ENCODE assay signal across 9 mouse cellular contexts in the genomic region with DNA sequence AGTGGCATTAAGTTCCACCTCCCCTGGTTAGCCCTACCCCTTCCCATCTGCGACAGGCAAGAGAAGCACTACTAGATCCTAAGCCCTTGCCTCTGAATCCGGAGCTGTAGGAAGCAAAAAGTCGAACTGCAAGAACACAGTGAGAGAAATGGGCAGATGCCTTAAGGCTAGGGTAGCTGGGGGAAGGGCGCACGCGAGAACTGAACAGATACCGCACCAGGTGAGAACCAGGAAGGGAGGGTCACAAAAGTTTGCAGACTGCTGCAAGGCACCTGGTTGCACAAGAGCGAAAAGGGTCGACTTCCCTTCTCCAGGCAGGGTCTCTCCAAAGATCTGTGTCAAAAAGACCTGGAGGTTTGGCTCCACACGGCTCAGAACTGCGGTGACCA. TPM values are rescaled to one million over a fixed set of nuclear protein-coding genes. Genes with fewer than 3 reads are reported as not detected.
A peak's percentile ranks its signal among the peaks of the same experiment; 100 is the strongest.
DNase-seq lines count a peak whose midpoint lies in the region; ATAC-seq and TF ChIP-seq lines count a peak whose summit lies in the region.
"Had no signal": no experiment of that assay in that cellular context is flagged by ENCODE, and none has a peak within 500 bp of the region (broad histone marks: within the 10 kb centered on the region; RNA-seq: fewer than 3 reads in every experiment).

No protein-coding gene starts in this region.

- WGBS in thymus, adult 2 months, result 5% methylated on average over 11 of the region's 11 CpGs
- 2% methylated on average over 11 of the region's 11 CpGs for WGBS in olfactory bulb, adult 2 months

- ATAC-seq in CD4-positive, CD25-positive, alpha-beta regulatory T cell, adult 4 months, result no peak

- no peaks in the 10 kb centered on the region; the same call in 1 of the 2 replicates for H3K27me3 ChIP-seq in thymus, adult 2 months (ENCODE audit: control insufficient read depth, insufficient read depth, low read length)

- DNase-seq in CD4-positive, CD25-positive, alpha-beta regulatory T cell, adult 2 months (ENCODE audit: low read depth, low spot score), result peak; percentile 5
- DNase-seq in thymus, adult 2 months, result no peak
- no peak for DNase-seq in thymus, postnatal 36 days
- DNase-seq in heart, postnatal 14 days, result peak; percentile 13 to 14
- DNase-seq in left cerebral cortex, postnatal 4 days, result peak; percentile 8
- no peak for DNase-seq in urinary bladder, postnatal 36 days (ENCODE audit: low spot score in 2 of 2)

- H3K27ac ChIP-seq in thymus, adult 2 months (ENCODE audit: control insufficient read depth, insufficient read depth, low read length), result no peak overlapping the region
- H3K27ac ChIP-seq in olfactory bulb, adult 2 months (ENCODE audit: insufficient read depth, low read depth, low read length), result peak overlapping the region; percentile 47
- H3K27ac ChIP-seq: macrophage had no signal

- no peak for TF ChIP-seq CTCF in thymus, adult 2 months (IDR thresholded peaks at IDR 0.05; ENCODE audit: borderline replicate concordance, control insufficient read depth, extremely low read depth, insufficient read depth, low read length, poor library complexity)
- TF ChIP-seq CTCF in olfactory bulb, adult 2 months (IDR thresholded peaks at IDR 0.05; ENCODE audit: insufficient read depth, low read depth, low read length), result no peak

- TF ChIP-seq POLR2A in thymus, adult 2 months (IDR thresholded peaks at IDR 0.05; ENCODE audit: control insufficient read depth, extremely low read depth, insufficient read depth, low read length, poor library complexity), result no peak
- TF ChIP-seq POLR2A in olfactory bulb, adult 2 months (IDR thresholded peaks at IDR 0.05; ENCODE audit: insufficient read depth, low read depth, low read length), result no peak

- H3K4me3 ChIP-seq in thymus, adult 2 months (ENCODE audit: control insufficient read depth, insufficient read depth, low read length), result peak overlapping the region; percentile 39
- peak overlapping the region; percentile 67 for H3K4me3 ChIP-seq in olfactory bulb, adult 2 months (ENCODE audit: insufficient read depth, low read depth, low read length)

- no peaks in the 10 kb centered on the region for H3K36me3 ChIP-seq in thymus, adult 2 months (ENCODE audit: control insufficient read depth, insufficient read depth, low read length)

- intact Hi-C loops in heart, postnatal 14 days (cut with DNase I), result loop anchor here (5.0 kb wide), 2 partner anchors 81 to 444 kb away; no protein-coding TSS in a partner anchor
- intact Hi-C loops in left cerebral cortex, postnatal 4 days (cut with DNase I), result loop anchor here (10.0 kb wide), 1 partner anchor 757 kb away; no protein-coding TSS in a partner anchor

- H3K4me1 ChIP-seq in thymus, adult 2 months (replicated peaks; ENCODE audit: control insufficient read depth, insufficient read depth, low read length), result 0 out of 2 replicates have a peak, but pooled peaks cover 2% of the 10 kb centered on the region
- H3K4me1 ChIP-seq in olfactory bulb, adult 2 months (ENCODE audit: control insufficient read depth, insufficient read depth, low read length), result no peaks in the 10 kb centered on the region; the same call in 1 of the 2 replicates

RNA-seq across cellular contexts. Expression of gene Lrrc3b, which starts 0.7 kb away (rescaled TPM):
- polyA plus RNA-seq in CD4-positive, CD25-positive, alpha-beta regulatory T cell, adult 4 months (2017; shearing (Covaris generic)), result not detected
- polyA plus RNA-seq in thymus, adult 2 months (2012; rRNA removed), result 4.5 and 7.7 TPM in 2 replicates
- 10 to 100 TPM; 27.4 to 32.3 TPM for total RNA-seq in heart, postnatal 14 days (2021)
- total RNA-seq in left cerebral cortex, postnatal 4 days (2021), result 10 to 100 TPM; 15.4 to 16.7 TPM
- not detected in 2 replicates for polyA plus RNA-seq in olfactory bulb, adult 2 months (2012; ENCODE audit: insufficient read depth, insufficient read length, low replicate concordance, missing spikeins)
- polyA plus RNA-seq: macrophage had no signal

Comparison
In these comparisons a context has a peak if more than half of its experiments do, and no peak if none do; other contexts are left out.
1. DNase-seq: peak in CD4-positive, CD25-positive, alpha-beta regulatory T cell, adult 2 months (single experiment), heart, postnatal 14 days (2 of 2) and left cerebral cortex, postnatal 4 days (single experiment); none in thymus, adult 2 months (single experiment), thymus, postnatal 36 days (0 of 2) and urinary bladder, postnatal 36 days (0 of 2).